Mouse (Mus musculus): ENCODE data around the gene Srpk2. TPM values are rescaled to one million over a fixed set of nuclear protein-coding genes. Genes with fewer than 3 reads are reported as not detected.
"Not testable (repeated sequence)": the region's sequence is repeated elsewhere in the genome, so short reads cannot be mapped to it uniquely, and the experiment has no call there.

Gene Srpk2
- polyA plus RNA-seq, 1 experiment: 71.2 TPM

DNA sequence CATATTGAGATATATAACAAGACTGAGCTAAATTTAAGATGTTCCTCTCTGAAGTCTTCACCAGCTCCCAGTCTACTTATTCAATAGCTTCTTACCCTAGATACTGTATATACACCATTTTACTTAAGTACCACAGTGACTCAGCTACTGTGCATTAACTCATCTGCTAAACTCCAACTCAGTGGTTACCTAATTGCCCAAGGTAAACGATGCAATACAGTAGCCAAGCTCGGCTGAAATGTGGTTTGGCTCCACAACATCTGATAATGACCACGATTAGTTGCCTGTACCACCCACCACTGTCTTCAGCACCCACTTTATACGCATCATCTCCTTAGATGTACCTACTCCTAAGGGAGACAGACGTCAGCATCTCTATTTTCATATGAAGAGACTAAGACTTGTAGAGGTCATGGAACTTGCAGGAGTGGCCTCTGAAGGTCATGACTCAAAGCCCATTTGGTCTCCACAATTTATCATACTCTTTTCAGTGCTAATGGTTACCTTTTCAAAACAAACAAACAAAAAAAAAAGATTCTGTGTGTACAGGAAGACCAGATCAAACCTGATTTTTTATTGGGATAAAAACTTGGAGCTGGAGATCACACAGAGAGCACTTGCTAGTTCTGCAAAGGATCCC, 88.0 kb downstream of the Srpk2 start:
- Histone ChIP-seq H3K9me3 (replicated peaks; ENCODE audit: control insufficient read depth, insufficient read depth, low read length, poor library complexity, severe bottlenecking) (no peaks in the 10 kb centered on the region), H3K9ac (ENCODE audit: low read depth, poor library complexity, severe bottlenecking) (no peak overlapping the region), H3K27me3 (ENCODE audit: control insufficient read depth, insufficient read depth, low read length, poor library complexity, severe bottlenecking) (no peaks in the 10 kb centered on the region), H3K4me3 (ENCODE audit: low read depth, low read length) (no peak overlapping the region), H3K27ac (ENCODE audit: insufficient read depth, low read length) (no peak overlapping the region), H3K4me1 (ENCODE audit: control insufficient read depth, insufficient read depth, low read length) (no peaks in the 10 kb centered on the region), H3K36me3 (ENCODE audit: control insufficient read depth, insufficient read depth, low read length, poor library complexity, severe bottlenecking) (no peaks in the 10 kb centered on the region)
- TF ChIP-seq POLR2A (IDR thresholded peaks at IDR 0.05; ENCODE audit: insufficient read depth, low read length): no peak
- no peak for TF ChIP-seq CTCF (IDR thresholded peaks at IDR 0.05; ENCODE audit: low read depth, low read length)
- no peak for TF ChIP-seq EP300 (IDR thresholded peaks at IDR 0.05; ENCODE audit: insufficient read depth, low read depth, low read length)

DNA sequence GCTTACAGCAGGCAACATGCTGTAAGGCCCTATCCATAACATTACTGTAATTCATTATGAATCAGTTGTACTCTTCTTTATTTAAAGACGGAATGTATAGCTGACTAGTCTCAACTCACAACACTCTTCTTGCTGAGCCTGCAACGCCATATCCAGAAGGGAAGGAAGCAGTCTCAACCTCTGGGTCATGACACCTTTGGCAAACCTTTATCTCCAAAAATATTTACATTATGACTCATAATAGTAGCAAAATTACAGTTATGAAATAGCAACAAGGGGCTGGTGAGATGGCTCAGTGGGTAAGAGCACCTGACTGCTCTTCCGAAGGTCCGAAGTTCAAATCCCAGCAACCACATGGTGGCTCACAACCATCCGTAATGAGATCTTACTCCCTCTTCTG, 94.1 kb downstream of the Srpk2 start:
- not testable (repeated sequence) for H3K4me3 ChIP-seq (ENCODE audit: low read depth, low read length); H3K36me3 ChIP-seq (ENCODE audit: control insufficient read depth, insufficient read depth, low read length, poor library complexity, severe bottlenecking); H3K4me1 ChIP-seq (ENCODE audit: control insufficient read depth, insufficient read depth, low read length); H3K9me3 ChIP-seq (replicated peaks; ENCODE audit: control insufficient read depth, insufficient read depth, low read length, poor library complexity, severe bottlenecking); H3K9ac ChIP-seq (ENCODE audit: low read depth, poor library complexity, severe bottlenecking); H3K27ac ChIP-seq (ENCODE audit: insufficient read depth, low read length); H3K27me3 ChIP-seq (ENCODE audit: control insufficient read depth, insufficient read depth, low read length, poor library complexity, severe bottlenecking)

DNA sequence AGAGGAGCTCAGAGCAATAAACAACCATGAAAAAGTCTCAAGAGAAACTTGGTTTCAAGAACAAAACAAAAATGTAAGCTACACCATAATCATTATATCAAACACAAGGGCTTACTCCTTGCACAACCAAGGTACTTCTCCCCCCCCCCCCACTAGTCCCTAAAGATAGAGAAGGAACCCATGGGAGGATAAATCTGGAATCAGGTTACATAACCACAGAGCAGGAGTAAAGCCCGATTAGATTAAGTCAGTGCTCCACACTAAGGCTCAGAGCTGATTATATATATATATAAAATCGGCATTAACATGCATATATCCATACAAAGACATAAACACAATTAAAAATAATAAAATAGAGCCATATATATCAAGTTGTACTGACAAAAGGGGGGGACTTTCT, 96.8 kb downstream of the Srpk2 start:
- Histone ChIP-seq H3K27ac (ENCODE audit: insufficient read depth, low read length) (no peak overlapping the region), H3K9ac (ENCODE audit: low read depth, poor library complexity, severe bottlenecking) (no peak overlapping the region), H3K9me3 (replicated peaks; ENCODE audit: control insufficient read depth, insufficient read depth, low read length, poor library complexity, severe bottlenecking) (no peaks in the 10 kb centered on the region), H3K4me3 (ENCODE audit: low read depth, low read length) (no peak overlapping the region), H3K36me3 (ENCODE audit: control insufficient read depth, insufficient read depth, low read length, poor library complexity, severe bottlenecking) (no peaks in the 10 kb centered on the region), H3K27me3 (ENCODE audit: control insufficient read depth, insufficient read depth, low read length, poor library complexity, severe bottlenecking) (no peaks in the 10 kb centered on the region), H3K4me1 (ENCODE audit: control insufficient read depth, insufficient read depth, low read length) (no peaks in the 10 kb centered on the region)
- no peak for TF ChIP-seq POLR2A (IDR thresholded peaks at IDR 0.05; ENCODE audit: insufficient read depth, low read length)
- no peak for TF ChIP-seq EP300 (IDR thresholded peaks at IDR 0.05; ENCODE audit: insufficient read depth, low read depth, low read length)
- no peak for TF ChIP-seq CTCF (IDR thresholded peaks at IDR 0.05; ENCODE audit: low read depth, low read length)

- H3K9ac ChIP-seq (ENCODE audit: low read depth, poor library complexity, severe bottlenecking): no peak overlapping the region
- no peak for TF ChIP-seq EP300 (IDR thresholded peaks at IDR 0.05; ENCODE audit: insufficient read depth, low read depth, low read length)
- no peak for TF ChIP-seq POLR2A (IDR thresholded peaks at IDR 0.05; ENCODE audit: insufficient read depth, low read length)
- no peak for TF ChIP-seq CTCF (IDR thresholded peaks at IDR 0.05; ENCODE audit: low read depth, low read length)
- no peaks in the 10 kb centered on the region for H3K27me3 ChIP-seq (ENCODE audit: control insufficient read depth, insufficient read depth, low read length, poor library complexity, severe bottlenecking)
- no peaks in the 10 kb centered on the region for H3K9me3 ChIP-seq (replicated peaks; ENCODE audit: control insufficient read depth, insufficient read depth, low read length, poor library complexity, severe bottlenecking)
- no peak overlapping the region for H3K27ac ChIP-seq (ENCODE audit: insufficient read depth, low read length)
- no peaks in the 10 kb centered on the region for H3K4me1 ChIP-seq (ENCODE audit: control insufficient read depth, insufficient read depth, low read length)
- H3K36me3 ChIP-seq (ENCODE audit: control insufficient read depth, insufficient read depth, low read length, poor library complexity, severe bottlenecking): no peaks in the 10 kb centered on the region
- H3K4me3 ChIP-seq (ENCODE audit: low read depth, low read length): no peak overlapping the region
Measured at GRCm38 (mm10) chr5:23586531-23587453, 97.6 kb downstream of the Srpk2 start.

DNA sequence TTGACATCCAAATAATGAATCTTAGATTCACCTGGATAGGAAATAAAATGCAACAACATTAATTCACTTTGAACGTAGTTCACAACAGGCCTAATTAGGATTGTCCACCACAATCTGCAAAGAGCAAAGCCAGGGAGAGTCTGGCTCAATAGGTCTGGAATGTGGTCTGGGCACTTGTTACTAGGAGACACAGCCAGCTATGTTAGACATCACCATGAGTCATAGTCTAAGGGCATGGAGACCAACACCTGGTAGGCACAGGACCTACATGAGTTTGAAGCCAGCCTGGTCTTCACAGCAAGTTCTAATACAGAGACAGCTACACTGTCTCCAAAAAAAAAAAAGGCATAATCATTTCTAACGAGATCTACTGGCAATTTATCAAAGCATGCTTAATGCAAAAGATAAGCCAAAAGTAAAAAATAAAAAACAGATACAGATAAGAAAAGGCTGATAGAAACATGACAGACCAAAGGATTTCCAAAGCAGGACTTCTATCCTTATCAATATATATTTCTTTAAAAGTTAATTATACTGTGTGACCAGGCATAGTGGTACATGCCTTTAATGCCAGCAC, 102.8 kb downstream of the Srpk2 start:
- H3K36me3 ChIP-seq (ENCODE audit: control insufficient read depth, insufficient read depth, low read length, poor library complexity, severe bottlenecking): no peaks in the 10 kb centered on the region
- no peaks in the 10 kb centered on the region for H3K4me1 ChIP-seq (ENCODE audit: control insufficient read depth, insufficient read depth, low read length)
- H3K9me3 ChIP-seq (replicated peaks; ENCODE audit: control insufficient read depth, insufficient read depth, low read length, poor library complexity, severe bottlenecking): no peaks in the 10 kb centered on the region
- TF ChIP-seq CTCF (IDR thresholded peaks at IDR 0.05; ENCODE audit: low read depth, low read length) (no peak), EP300 (IDR thresholded peaks at IDR 0.05; ENCODE audit: insufficient read depth, low read depth, low read length) (no peak), POLR2A (IDR thresholded peaks at IDR 0.05; ENCODE audit: insufficient read depth, low read length) (no peak)
- no peak overlapping the region for H3K4me3 ChIP-seq (ENCODE audit: low read depth, low read length)
- H3K27me3 ChIP-seq (ENCODE audit: control insufficient read depth, insufficient read depth, low read length, poor library complexity, severe bottlenecking): no peaks in the 10 kb centered on the region
- no peak overlapping the region for H3K9ac ChIP-seq (ENCODE audit: low read depth, poor library complexity, severe bottlenecking)
- no peak overlapping the region for H3K27ac ChIP-seq (ENCODE audit: insufficient read depth, low read length)

Measured in ES-Bruce4 (cell line).